ENCODE assay signal across 30 mouse cellular contexts in genomic region chr4:120506955-120507354, GRCm38 (mm10). TPM values are rescaled to one million over a fixed set of nuclear protein-coding genes. Genes with fewer than 3 reads are reported as not detected.
DNase-seq lines count a peak whose midpoint lies in the region; TF ChIP-seq lines count a peak whose summit lies in the region.
"Had no signal": no experiment of that assay in that cellular context is flagged by ENCODE, and none has a peak within 500 bp of the region (broad histone marks: within the 10 kb centered on the region; RNA-seq: fewer than 3 reads in every experiment).

No protein-coding gene starts in this region.

- H3K36me3 ChIP-seq in limb, embryonic 10.5 days: peaks cover 64% of the 10 kb centered on the region

- no peak overlapping the region for H3K27ac ChIP-seq in layer of hippocampus, adult 2 months
- no peak overlapping the region for H3K27ac ChIP-seq in limb, embryonic 10.5 days
- H3K27ac ChIP-seq: embryonic facial prominence, embryonic 10.5 days; embryonic facial prominence, embryonic 13.5 days; forebrain, embryonic 12.5 days; gastrocnemius, adult 2 months; heart, embryonic 15.5 days; hindbrain, embryonic 10.5 days; hindbrain, embryonic 13.5 days had no signal

- H3K4me1 ChIP-seq in limb, embryonic 10.5 days: no peaks in the 10 kb centered on the region
- H3K4me1 ChIP-seq: embryonic facial prominence, embryonic 10.5 days; embryonic facial prominence, embryonic 13.5 days; forebrain, embryonic 12.5 days; heart, embryonic 12.5 days; heart, embryonic 15.5 days; hindbrain, embryonic 10.5 days; hindbrain, embryonic 13.5 days had no signal

- peak; percentile 54 for TF ChIP-seq CTCF in layer of hippocampus, adult 2 months (conservative IDR thresholded peaks at IDR 0.05)

- H3K4me3 ChIP-seq in layer of hippocampus, adult 2 months: no peak overlapping the region
- H3K4me3 ChIP-seq in limb, embryonic 10.5 days: no peak overlapping the region
- H3K4me3 ChIP-seq: embryonic facial prominence, embryonic 10.5 days; embryonic facial prominence, embryonic 13.5 days; erythroblast, embryonic 14.5 days; forebrain, embryonic 12.5 days; gastrocnemius, adult 2 months; heart, embryonic 12.5 days; heart, embryonic 15.5 days; hindbrain, embryonic 10.5 days; hindbrain, embryonic 13.5 days had no signal

- no peaks in the 10 kb centered on the region for H3K9me3 ChIP-seq in limb, embryonic 10.5 days (replicated peaks)
- H3K9me3 ChIP-seq: heart, embryonic 15.5 days had no signal

- no peaks in the 10 kb centered on the region for H3K27me3 ChIP-seq in limb, embryonic 10.5 days (ENCODE audit: low read depth, poor library complexity, severe bottlenecking)
- H3K27me3 ChIP-seq: embryonic facial prominence, embryonic 13.5 days; forebrain, embryonic 12.5 days; heart, embryonic 12.5 days; heart, embryonic 15.5 days; hindbrain, embryonic 13.5 days had no signal

- WGBS in limb, embryonic 10.5 days: 85% methylated on average over 1 of the region's 1 CpGs

- no peak for DNase-seq in layer of hippocampus, adult 2 months (ENCODE audit: low spot score in 2 of 2)
- DNase-seq in layer of hippocampus, adult 9-10 months (ENCODE audit: low spot score): no peak
- DNase-seq in right cerebral cortex, postnatal 10 days (ENCODE audit: low spot score in 2 of 2): peak; percentile 40 to 52
- DNase-seq in right cerebral cortex, postnatal 25 days: no peak
- peak; percentile 20 for DNase-seq in NIH3T3 (ENCODE audit: low read depth)
- DNase-seq in urinary bladder, postnatal 10 days (ENCODE audit: low spot score): no peak
- DNase-seq in limb, embryonic 10.5 days (ENCODE audit: low spot score): no peak
- DNase-seq: adrenal gland, adult 2 months; adrenal gland, postnatal 14 days; cerebellum, adult 11-12 months; cerebellum, adult 8-10 months; cerebellum, postnatal 10 days; cerebellum, postnatal 36 days; embryo, embryonic 11 days; gastrocnemius, adult 2 months; gastrocnemius, postnatal 14 days; heart, postnatal 10 days; heart, postnatal 36 days had no signal

RNA-seq across cellular contexts. Expression of gene Slfnl1, which starts 25.1 kb away (rescaled TPM):
- under 1 TPM; 0.27 to 0.33 TPM for total RNA-seq in layer of hippocampus, adult 2 months (2021)
- polyA plus RNA-seq in limb, embryonic 10.5 days (2016; fragmentation: Nextera tagmentation; extraction: Ambion mirVana): not detected in 2 replicates
- total RNA-seq: ES-E14; gastrocnemius, postnatal 14 days; heart, postnatal 36 days had no signal
- polyA plus RNA-seq: embryonic facial prominence, embryonic 10.5 days; embryonic facial prominence, embryonic 13.5 days; erythroblast, embryonic 14.5 days; forebrain, embryonic 12.5 days; forebrain, embryonic 16.5 days; heart, embryonic 12.5 days; heart, embryonic 15.5 days; hindbrain, embryonic 10.5 days; hindbrain, embryonic 13.5 days; hindbrain, embryonic 16.5 days; inflammation-experienced regulatory T-cells, adult 6 months had no signal

Comparison
In these comparisons a context has a peak if more than half of its experiments do, and no peak if none do; other contexts are left out.
1. DNase-seq: peak in right cerebral cortex, postnatal 10 days (2 of 2) and NIH3T3 (single experiment); none in layer of hippocampus, adult 2 months (0 of 2), layer of hippocampus, adult 9-10 months (single experiment), right cerebral cortex, postnatal 25 days (single experiment), urinary bladder, postnatal 10 days (single experiment) and limb, embryonic 10.5 days (single experiment).